Mouse (Mus musculus) layer of hippocampus, adult 6 months (tissue): ENCODE measurements around the gene Copg1. TPM values are rescaled to one million over a fixed set of nuclear protein-coding genes. Genes with fewer than 3 reads are reported as not detected.

Experiments
- long read RNA-seq, 2 experiments: library from polyadenylated mRNA; unstranded; transcript quantifications; one replicate each; pipeline ENCODE4 v2.0.0; 2019 to 2020
- polyA plus RNA-seq: library from polyadenylated mRNA; unstranded; fragments of <200 nt; fragmentation: Nextera tagmentation; gene quantifications from 2 replicates; pipeline ENCODE4 v1.2.3, GENCODE M21; 2021

Gene Copg1
- polyA plus RNA-seq = 159 and 160 TPM in 2 replicates
- long read RNA-seq, experiment 1, full-length matches to known transcripts = 214 of 307 reads
- long read RNA-seq, experiment 1, partial matches to known transcripts = 75 of 307 reads
- long read RNA-seq, experiment 1, other reads (novel, unspliced or antisense) = 18 of 307 reads
- long read RNA-seq, experiment 2, full-length matches to known transcripts = 1,490 of 1,671 reads
- long read RNA-seq, experiment 2, partial matches to known transcripts = 94 of 1,671 reads
- long read RNA-seq, experiment 2, other reads (novel, unspliced or antisense) = 87 of 1,671 reads

DNA sequence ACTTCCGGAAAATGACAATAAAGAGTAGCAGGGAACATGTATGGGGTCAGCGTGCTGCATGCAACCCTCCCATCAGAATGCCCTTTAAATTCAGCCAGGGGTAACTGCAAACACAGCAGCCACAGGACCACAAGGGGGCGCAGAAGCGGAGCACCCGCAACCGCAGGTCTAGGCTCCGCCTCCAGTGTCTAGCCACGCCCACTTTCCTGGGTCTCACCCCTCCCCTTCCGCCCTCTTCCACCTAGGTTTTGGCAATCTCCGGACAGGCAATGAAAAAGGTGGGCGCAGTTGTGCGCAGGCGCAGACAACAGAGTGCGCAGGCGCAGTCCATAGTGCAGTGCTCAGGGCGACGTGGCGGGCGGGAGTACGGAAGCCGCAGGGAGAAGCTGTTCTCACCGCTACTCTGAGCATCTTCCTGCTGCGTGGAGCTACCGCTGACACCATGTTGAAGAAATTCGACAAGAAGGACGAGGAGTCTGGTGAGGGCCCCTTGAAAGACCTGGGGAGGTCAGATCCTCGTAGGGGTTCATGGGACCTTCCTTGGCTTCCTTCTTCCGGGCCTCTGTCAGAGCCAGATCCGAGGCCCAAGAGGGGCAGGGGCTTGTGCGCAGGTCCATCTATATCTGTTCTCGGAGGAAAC is at the start of gene Copg1:
Gene Copg1, plus strand, starts transcription at position 221 of the 640 bp plus-strand sequence.

DNA sequence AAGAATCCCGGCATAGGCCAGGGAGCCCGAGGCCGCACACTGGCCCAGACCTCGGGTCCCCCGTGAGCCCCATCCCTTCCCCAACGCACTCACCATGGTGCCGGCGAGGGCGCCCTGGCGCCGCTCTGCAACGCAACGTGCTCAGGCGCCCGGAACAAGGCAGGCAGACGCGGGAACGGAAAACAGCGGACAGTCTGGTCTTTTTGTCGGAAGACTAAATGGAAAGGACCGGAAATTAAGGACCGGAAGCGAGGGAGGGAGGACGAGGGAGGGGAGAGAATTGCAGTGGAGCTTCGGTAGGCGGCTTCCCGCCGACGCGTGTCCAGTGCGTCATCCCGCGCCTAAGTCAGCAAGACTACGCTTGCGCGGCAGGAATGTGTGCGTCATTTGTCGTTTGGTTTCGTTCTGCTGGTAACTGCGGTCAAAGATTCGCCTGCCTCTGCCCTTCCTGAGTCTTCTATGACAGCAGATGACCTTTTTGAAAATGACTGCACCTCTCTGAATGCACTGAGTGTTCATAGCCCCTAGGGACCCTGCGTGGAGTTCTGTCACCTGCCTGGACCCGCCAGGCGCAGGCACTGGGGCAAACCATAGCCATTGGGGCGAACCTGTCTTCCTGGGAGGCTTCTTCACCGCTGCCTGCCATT is 48.9 kb upstream of the Copg1 start, which contains the start of gene Isy1:
Gene Isy1, minus strand, starts transcription at position 248 of the 647 bp plus-strand sequence.

DNA sequence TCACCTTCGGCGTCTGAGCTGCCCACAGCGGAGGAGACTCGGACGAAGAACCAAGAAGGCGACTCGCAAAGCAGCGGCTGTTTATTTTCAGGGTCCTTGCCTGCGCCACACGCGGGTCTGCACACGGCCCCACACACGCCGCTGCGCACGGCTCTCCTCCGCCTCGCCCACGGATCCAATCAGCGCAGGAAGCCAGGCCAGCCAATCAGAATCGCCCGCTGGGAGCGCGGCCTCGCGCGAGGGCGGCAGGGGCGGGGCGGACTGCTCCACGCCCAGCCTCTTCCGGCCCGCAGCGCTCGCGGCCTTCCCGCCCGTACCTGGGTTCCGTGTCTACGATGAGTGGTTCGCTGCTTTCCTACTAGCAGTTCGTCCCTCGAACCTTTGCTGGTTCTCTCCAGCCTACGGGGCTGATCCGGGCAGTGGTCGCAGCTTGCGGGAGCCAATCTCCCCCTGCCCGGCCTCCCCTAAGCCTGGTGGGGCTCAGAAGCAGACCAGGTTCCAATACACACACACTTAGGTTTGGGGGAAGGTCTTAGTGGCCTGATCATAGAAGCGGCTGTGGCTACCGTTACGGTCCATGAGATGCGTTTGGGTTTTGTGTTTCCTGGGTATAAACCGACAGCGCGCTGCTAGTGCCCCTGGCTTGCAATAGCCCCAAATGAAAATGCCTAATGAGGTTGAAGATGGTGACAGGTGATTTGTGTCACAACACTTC is 36.6 kb upstream of the Copg1 start, which contains the start of gene Cnbp:
Gene Cnbp, minus strand, starts transcription at position 207 of the 715 bp plus-strand sequence.

DNA sequence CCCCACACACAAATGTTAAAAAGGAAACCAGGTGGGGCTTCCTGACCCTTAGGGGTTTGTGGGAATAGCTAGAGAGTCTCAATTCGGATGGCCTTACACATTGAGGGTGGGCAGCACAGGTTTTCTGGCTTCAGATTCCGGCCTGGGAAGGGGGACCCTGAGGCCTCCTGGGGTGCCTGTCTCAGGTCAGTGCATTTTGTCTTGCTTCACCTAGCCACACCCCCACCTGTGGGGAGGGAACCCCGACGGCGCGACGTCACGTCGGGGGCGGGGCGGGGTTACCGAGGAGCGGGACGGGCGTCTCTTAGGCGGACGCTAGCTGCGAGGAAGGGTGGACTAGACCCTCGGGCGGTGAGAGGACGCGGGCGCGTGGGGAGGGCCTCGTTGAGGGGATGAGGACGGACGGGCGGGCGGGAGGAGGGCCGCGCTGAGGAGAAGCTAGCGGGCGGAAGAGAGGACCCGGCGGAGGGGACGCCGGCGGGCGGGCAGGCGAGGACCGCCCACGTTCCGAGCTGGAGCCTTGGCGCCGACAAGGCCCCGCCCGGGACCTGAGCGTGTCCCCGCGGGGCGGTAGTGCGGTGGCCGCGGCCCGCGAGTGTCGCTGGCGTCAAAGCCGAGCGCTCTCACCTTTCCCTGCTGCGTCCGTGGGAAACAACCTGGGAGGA is 26.2 kb downstream of the Copg1 start, which contains the start of gene Hmces:
Gene Hmces, plus strand, starts transcription at position 275 of the 665 bp plus-strand sequence.

Other genes starting within 250 kb of the Copg1 start
- 2.5 and 2.7 TPM in 2 replicates for gene Aplf, start 215.6 kb upstream of the Copg1 start, polyA plus RNA-seq
- 7.2 and 8.0 TPM in 2 replicates for gene Efcc1, start 156.9 kb upstream of the Copg1 start, polyA plus RNA-seq
- gene Gp9, start 109.7 kb upstream of the Copg1 start, polyA plus RNA-seq = 1.3 and 1.6 TPM in 2 replicates
- gene Rab43, start 75.7 kb upstream of the Copg1 start, polyA plus RNA-seq = 2.4 and 4.0 TPM in 2 replicates
- gene Gm45140, start 52.0 kb upstream of the Copg1 start, polyA plus RNA-seq = 1.1 and 1.5 TPM in 2 replicates
- gene Isy1, start 49.0 kb upstream of the Copg1 start, polyA plus RNA-seq = 15.6 and 21.5 TPM in 2 replicates
- 634 and 685 TPM in 2 replicates for gene Cnbp, start 36.7 kb upstream of the Copg1 start, polyA plus RNA-seq
- 21.7 and 27.4 TPM in 2 replicates for gene Hmces, start 26.1 kb downstream of the Copg1 start, polyA plus RNA-seq
- 1.7 and 2.0 TPM in 2 replicates for gene H1fx, start 93.8 kb downstream of the Copg1 start, polyA plus RNA-seq
- gene Rab7, start 157.5 kb downstream of the Copg1 start, polyA plus RNA-seq = 363 and 374 TPM in 2 replicates
- gene Rpn1, start 196.7 kb downstream of the Copg1 start, polyA plus RNA-seq = 106 and 110 TPM in 2 replicates